Mouse (Mus musculus) R1 (cell line): Measurements from ENCODE around the gene Arhgap30.
A peak's percentile ranks its signal among the peaks of the same experiment; 100 is the strongest.

Experiments used
- DNase-seq: peaks from one replicate; pipeline ENCODE4 v3.0.0-alpha.2; 2018; ENCODE audit warnings: low read depth, low spot score

The Arhgap30 gene

GRCm38 (mm10) chr1:171375646-171376097 lies 13.1 kb upstream of the Arhgap30 start:
- DNase-seq = no peak

- no peak for DNase-seq
Measured at GRCm38 (mm10) chr1:171378298-171378697, 10.5 kb upstream of the Arhgap30 start.

DNA sequence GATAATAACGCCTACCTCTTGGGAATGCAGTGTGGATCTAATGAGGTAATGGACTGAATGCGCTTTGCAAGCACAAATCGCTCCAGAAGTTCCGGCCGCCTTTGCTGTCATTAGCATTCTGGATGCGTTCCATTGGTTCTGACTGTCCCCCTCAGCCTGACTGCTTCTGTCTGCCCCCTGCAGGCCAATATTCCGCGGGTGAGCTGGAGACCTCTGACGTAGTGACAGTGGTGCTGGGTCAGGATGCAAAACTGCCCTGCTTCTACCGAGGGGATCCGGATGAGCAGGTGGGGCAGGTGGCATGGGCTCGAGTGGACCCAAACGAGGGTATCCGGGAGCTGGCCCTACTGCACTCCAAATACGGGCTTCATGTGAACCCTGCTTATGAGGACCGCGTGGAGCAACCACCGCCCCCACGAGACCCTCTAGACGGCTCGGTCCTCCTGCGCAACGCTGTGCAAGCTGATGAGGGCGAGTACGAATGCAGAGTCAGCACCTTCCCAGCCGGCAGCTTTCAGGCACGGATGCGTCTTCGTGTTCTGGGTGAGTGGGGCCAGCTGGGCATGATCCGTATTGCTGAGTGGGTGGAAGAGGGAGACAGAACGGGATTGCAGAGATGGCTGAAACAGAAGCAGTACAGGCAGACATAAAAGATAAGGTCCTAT lies 8.7 kb upstream of the Arhgap30 start:
- peak; percentile 90 for DNase-seq

DNA sequence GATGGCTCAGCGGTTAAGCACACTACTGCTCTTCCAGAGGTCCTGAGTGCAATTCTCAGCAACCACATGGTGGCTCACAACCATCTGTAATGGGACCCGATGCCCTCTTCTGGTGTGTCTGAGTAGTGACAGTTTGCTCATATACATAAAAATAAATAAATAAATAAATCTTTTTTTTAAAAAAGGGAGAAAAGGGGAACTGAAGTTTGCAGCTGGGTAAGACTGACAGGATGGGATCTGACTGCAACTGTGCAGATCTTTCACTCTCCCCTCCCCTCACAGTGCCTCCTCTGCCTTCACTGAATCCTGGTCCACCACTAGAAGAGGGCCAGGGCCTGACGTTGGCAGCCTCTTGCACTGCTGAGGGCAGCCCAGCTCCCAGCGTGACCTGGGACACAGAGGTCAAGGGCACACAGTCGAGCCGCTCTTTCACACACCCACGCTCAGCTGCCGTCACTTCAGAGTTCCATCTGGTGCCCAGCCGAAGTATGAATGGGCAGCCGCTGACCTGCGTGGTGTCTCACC lies 6.6 kb upstream of the Arhgap30 start:
- DNase-seq = no peak

DNA sequence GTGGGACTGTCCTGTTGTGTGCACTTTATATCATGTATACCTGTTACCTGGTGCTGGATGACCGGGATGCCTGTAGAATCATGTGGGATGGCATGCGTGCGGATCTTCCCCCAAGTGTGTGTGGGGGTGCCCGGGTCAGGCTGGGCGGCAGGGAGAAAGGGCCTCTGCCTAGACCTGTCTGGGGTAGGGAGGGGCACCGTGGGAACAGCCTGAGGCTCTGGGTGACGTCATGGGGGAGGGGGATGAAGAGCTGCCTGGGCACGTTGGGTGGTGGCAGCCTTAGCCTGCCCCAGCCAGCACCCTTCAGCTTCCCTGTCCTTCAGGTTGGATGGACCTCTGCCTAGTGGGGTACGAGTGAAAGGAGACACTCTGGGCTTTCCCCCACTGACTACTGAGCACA lies 4.4 kb upstream of the Arhgap30 start:
- DNase-seq = no peak

DNA sequence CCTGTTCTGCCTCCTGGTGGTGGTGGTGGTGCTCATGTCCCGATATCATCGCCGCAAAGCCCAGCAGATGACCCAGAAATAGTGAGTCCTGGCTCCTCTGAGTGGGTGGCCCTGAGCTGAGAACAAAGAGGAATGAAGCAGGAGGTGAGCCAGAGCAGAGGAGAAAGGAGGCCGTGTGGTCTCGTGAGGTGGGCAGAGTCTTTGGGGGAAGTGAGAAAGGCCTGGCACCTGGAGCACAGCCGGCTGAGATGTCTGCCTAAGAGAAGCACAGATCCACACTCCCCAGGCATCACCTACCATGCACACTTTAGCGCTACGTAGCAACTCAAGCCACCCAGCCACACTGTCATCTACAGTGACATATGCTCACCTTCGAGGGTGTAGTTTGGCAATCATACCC lies 3.6 kb upstream of the Arhgap30 start:
- DNase-seq = no peak

GRCm38 (mm10) chr1:171387099-171387498 lies 1.7 kb upstream of the Arhgap30 start:
- peak; percentile 70 for DNase-seq

DNA sequence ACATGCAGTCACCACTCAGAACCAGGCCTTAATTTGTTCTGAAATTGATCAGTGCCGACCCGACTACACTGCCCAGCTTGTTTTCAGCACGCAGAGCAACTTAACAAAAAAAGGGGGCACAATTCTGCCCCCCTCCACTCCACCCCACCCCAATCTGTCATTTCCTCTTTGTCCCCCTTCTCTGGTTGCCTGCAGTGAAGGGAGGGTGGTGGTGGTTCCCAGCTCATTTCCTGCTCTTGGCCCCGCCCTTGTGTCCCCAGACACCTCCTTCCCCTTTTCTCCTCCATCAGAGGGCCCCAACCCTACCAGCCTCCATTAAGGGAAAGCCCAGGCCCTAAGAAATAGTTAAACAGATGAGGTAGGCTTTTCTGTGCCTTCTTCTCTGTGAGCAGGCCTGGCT lies 1.3 kb downstream of the Arhgap30 start:
- peak; percentile 59 for DNase-seq

DNA sequence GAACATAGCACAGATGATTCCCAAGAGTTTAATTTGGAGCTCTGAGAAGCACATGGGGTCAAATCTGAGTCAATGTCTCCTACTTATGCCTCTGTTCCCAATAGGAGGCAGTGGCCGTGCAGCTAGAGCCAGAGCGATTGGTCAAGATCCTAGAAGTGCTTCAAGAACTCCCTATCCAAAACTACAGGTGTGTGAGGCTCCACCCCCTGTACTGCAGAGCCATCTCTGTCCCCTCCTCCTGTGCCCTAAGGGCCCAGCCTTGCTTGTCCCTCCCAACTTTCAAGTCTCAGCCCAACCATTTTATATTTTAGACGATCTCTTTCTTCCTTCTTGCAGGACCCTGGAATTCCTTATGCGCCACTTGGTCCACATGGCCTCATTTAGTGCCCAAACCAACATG lies 13.1 kb downstream of the Arhgap30 start:
- peak; percentile 85 for DNase-seq

DNA sequence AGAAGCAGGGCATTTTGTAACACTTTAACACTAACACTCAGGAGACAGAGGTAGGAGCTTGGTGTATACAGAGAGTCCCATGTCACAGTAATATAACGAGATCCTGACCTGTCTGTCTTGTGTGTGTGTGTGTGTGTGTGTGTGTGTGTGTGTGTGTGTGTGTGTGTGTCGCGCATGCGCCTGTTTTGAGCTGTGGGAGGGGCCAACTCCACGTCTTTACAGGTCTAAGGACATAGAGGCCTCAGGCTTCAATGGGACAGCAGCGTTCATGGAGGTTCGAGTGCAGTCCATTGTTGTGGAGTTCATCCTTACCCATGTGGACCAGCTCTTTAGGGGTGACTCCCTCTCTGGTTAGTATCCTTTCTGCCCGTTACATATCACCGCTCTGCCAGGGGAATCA lies 14.2 kb downstream of the Arhgap30 start:
- DNase-seq = peak; percentile 86

GRCm38 (mm10) chr1:171407263-171407662 lies 18.5 kb downstream of the Arhgap30 start:
- no peak for DNase-seq

DNA sequence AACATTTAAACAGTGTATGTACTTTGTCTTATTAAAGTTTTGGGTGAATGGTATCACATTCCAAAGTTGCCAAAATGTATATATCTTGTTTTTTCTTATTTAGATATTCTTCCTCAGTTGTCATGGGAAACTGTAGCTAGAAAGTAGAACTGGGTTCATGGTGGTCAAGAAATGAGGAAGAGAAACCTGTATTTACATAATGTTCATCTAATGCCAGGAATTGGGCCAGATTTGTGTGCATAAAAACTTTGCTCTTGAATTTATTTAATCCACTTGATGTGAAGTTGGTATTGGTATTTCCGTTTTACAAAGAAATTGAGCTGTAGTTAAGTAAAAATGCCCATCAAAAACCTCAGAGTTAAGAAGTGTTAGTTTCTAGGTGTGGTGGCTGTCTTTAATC lies 21.5 kb downstream of the Arhgap30 start:
- no peak for DNase-seq

DNA sequence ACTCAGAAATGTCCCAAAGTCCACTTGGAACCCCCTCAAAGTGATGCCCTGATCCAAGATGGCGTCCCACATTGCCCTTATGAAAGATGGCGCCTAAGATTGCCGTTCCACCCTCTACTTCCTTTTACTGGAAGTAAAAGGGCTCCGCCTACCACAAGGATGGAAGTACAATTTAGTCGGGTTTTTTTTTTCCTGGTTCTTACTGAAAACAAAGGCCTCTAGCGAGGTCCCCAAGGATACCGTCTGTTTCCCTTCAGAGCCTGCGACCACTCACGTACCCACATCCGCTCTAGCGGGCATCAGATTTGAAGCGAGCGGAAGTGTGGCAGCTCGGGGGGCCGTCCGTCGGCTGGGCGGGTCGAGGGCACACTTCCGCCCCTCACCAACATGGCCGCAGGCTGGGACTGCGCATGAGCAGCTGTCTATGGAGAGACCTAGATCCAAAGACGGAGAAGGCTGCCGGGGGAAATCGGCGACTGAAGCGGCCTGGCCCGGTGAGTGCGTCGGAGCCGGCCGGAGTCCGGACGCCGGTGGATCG lies 22.3 kb downstream of the Arhgap30 start, which contains the start of gene Usf1:
Gene Usf1, plus strand, starts transcription at position 367 of the 538 bp plus-strand sequence.
- DNase-seq = peak; percentile 96

GRCm38 (mm10) chr1:171411492-171411941 lies 22.8 kb downstream of the Arhgap30 start:
- DNase-seq = no peak

GRCm38 (mm10) chr1:171412001-171412441 lies 23.3 kb downstream of the Arhgap30 start:
- peak; percentile 77 for DNase-seq

- DNase-seq = peak; percentile 76
Measured at GRCm38 (mm10) chr1:171412446-171412845, 23.7 kb downstream of the Arhgap30 start.

DNA sequence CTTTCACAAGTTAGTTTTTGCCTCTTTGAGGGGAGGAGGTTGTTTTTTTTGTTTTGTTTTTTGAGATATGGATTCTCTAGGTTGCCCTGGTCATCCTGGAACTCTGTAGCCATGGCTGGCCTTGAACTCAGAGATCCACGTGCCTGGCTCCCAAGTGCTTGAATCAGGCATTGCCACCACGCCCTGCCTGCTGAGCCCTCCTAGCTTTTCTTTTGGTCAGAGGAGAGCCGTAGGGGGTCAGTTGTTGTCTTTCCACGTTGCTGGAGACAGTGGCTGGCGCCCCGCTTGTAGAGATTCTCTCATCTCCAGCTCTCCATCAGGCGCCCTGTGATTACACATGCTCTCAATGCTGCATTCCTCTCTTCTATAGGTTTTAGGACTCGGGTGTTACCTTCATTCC lies 24.9 kb downstream of the Arhgap30 start:
- peak; percentile 89 for DNase-seq

DNA sequence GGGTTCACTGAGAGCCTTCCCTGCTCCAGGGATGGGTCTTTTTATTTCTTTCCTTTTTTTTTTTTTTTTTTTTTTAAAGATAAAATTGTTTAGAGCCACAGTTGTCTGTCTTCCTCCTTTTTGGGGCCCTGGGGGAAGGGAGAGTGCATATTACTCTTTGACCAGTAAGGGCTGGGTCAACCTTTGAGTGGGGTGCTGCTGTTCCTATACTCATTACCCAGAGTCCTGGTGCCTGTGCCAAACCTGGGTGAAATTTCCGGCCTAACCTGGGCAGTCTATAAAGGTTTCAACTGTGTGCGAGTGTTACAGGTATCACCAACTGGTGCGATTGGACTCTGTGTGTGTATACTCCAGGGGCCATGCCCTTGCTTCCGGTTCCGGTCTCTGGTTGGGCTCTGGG lies 29.9 kb downstream of the Arhgap30 start, which contains the start of gene Tstd1:
Gene Tstd1, plus strand, starts transcription at position 213 of the 400 bp plus-strand sequence.
- no peak for DNase-seq

GRCm38 (mm10) chr1:171419291-171419882 lies 30.6 kb downstream of the Arhgap30 start:
- peak; percentile 71 for DNase-seq

- DNase-seq = no peak
Measured at GRCm38 (mm10) chr1:171419905-171420304, 31.2 kb downstream of the Arhgap30 start.

- DNase-seq = no peak
Measured at GRCm38 (mm10) chr1:171422504-171423095, 33.8 kb downstream of the Arhgap30 start.

DNA sequence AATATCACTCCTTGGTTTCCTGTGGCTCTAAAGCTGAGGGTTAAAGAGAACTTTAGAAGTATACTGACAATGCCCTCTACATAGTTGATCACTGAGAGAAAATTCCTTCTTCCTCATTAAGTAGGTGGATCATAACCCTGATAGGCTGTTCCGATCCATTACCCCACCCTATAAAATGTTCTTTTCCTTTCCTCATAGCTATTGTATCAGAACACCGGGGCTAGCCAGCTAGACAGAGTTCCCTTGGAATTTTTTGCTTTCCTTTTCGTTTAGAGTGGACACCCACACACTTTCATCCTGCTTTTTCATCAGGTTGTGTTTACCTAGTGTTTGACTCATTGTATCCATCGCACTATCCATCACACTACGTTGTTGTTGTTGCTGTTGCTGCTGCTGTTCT lies 35.9 kb downstream of the Arhgap30 start:
- no peak for DNase-seq
